Mouse (Mus musculus) megakaryocyte, embryonic 14.5 days (primary cell): ENCODE measurements at regions not wholly inside any gene's neighbourhood (a gene's known extent, or its start where the extent isn't known, plus 50 kb on each side); places are given as distances from the start of the nearest gene placed in this dataset.

Experiments
- FLI1 ChIP-seq: IDR thresholded peaks from 2 replicates; pipeline ENCODE4 v1.6.1; 2012; ENCODE audit warnings: low read length, inconsistent platforms, mixed read lengths
- GATA1 ChIP-seq: IDR thresholded peaks from 3 replicates; pipeline ENCODE4 v1.6.1; 2012; ENCODE audit warnings: mixed read lengths, low read length, inconsistent platforms, borderline replicate concordance

GRCm38 (mm10) chr10:25039926-25040325, 112.6 kb upstream of the Arg1 start:
- TF ChIP-seq FLI1 (no peak), GATA1 (no peak)
